Mouse (Mus musculus) Muller cell, postnatal 12 days (primary cell): ENCODE measurements around the gene Nudt4.
"Not testable (repeated sequence)": the region's sequence is repeated elsewhere in the genome, so short reads cannot be mapped to it uniquely, and the experiment has no call there.

ENCODE experiments used
- DNase-seq: peaks from one replicate; pipeline ENCODE4 v3.0.0-alpha.2; 2015; ENCODE audit errors: inconsistent ontology term

The Nudt4 gene

DNA sequence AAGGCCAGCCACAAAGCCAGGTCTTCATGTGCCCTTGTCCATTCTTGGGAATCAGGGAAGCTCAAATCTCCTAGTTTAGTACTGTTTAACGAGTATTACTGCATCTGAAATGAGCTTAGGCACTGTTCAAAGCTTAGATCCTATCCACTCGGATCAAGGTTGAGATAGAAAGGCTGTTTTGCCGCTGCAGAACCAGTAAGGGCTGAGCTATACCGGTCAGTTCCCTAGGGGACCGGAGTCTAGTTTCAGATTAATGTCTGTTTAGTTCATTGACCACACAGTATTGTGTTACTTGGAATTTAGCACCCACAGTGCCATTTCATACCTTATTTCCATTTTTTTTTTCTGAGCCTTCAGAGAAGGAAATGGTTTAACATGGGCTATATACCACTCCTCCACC lies 3.6 kb upstream of the Nudt4 start:
- no peak for DNase-seq

DNA sequence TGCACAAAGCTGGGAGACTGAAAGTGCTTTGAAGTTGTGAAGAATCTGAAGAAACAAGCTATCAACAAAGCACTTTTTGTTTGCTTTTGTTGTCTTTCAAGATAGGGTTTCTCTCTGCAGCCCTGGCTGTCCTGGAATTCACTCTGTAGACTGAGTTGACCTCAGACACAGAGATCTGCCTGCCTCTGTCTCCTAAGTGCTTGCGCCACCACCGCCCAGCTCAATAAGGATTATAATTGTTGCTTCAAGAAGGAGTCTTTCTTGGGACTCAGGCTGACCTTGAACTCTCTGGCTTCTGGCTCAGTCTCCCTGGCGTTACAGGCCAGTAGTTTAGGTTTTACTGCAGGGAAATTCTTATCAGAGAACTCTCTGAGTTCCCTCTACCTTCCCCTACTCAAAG lies 2.8 kb upstream of the Nudt4 start:
- no peak for DNase-seq

DNA sequence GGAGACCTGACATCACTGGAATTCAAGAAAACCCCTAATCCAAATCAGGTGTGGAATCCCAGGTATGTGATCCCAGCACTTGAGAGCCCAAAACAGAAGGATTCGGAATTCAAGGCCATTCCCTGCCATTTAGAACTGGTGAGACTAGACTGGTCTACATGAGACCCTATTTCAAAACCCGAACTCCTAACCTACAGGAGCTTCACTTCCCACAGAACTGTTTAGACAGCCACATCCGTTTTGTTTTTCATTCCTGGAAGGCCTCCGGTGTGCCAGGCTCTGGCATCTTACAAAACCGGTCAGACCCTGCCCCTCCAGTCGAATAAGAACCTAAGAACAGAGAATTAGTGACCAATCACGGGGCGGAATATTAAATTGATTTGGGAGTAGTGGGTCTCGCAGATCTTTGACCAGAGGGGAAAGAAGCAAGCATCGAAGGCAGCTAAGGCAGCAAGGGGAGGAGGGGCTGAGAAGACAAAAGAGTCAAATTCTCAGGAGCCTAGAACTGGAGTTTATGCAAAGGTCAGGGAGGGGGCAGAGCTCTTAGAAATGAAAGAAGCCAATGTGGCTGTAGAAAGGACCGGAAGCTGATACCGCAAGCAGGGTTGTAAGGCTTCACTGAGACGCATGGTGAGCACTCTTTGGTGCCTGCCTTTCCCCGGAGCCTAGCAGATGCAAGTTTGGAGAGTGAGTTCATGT lies 1.4 kb upstream of the Nudt4 start:
- no peak for DNase-seq

DNA sequence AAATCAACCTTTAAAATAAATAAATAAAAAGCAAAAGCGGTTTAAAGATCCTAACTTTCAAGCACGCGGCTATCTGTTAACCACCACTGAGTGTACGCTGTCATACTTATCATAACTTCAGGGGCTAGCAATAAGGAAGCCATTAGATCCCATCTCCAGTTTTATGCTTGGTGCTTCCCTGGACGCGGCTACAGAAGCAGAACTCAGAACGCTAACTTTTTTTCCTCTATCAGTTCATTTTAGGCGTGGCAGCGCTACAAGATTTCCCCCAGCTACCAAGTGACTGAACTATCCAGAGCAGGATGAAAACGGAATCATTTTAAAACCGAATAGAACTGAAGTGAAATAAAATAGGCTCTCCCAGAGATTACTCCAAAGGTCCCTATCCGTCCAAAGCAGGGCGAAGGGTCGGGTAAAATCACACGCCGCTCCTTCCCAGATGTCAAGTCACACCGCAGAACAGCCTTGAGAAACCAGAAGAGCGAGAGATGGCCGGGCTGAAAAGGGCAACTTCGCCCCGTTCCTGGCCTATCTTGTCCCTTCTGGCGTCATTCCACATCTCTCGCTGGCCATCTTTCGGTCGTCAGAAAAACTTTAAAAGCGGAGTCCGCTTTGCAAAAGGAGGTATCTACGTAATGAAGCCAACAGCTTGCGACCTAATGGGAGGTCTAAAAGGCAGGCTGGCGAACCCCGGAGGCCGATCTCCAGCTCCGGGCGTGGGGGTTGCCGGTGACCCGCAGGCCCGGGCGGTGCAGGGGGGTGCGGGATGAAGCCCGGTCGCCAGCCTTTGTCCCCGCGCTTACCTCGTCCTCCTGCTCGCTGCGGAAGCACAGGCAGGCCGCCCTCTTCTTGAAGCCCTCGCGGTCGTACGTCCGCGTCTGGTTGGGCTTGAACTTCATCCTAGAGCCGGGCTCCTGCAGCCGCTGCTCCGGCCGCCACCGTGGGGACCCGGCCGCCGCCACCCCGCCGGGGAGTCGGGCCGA lies 796 bp downstream of the Nudt4 start:
- DNase-seq, result peak; percentile 67

DNA sequence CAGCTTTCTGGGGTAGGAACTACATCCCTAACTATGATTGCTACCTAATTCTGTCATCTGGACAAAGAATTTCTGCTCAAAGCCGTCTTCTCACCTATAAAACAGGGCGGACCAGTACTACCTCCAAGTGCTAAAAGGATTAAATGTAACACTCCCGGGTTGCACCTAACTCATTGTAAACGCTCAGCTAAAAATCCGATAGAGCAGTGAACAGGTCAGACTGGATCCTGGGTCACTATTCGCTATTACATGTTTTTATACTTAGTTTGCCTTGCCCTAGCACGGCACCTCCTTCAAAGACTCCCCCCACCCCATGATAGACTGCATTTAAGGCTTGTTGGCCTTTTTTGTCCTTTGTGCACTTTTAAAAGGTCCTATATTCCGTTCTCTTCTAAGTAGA lies 1.6 kb downstream of the Nudt4 start:
- DNase-seq, result no peak

DNA sequence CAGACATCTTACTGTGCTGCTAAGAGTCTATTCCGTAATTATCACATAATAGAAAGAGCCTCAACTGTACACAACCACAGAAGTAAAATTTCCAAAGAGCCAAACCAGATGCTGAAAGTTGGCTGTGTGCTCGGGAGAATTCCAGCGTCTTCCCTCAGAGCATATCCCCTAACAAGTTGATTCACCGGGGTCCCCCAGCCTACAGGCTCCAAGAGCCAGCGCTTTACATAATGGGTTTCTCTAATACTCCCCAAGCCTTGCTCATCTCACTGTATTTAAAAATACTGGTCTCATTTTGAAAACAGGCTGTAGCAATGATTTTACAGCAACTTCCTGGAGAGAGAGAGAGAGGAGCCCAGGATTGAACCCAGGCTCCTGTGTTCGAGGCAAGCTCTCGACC lies 2.3 kb downstream of the Nudt4 start:
- peak; percentile 42 for DNase-seq

DNA sequence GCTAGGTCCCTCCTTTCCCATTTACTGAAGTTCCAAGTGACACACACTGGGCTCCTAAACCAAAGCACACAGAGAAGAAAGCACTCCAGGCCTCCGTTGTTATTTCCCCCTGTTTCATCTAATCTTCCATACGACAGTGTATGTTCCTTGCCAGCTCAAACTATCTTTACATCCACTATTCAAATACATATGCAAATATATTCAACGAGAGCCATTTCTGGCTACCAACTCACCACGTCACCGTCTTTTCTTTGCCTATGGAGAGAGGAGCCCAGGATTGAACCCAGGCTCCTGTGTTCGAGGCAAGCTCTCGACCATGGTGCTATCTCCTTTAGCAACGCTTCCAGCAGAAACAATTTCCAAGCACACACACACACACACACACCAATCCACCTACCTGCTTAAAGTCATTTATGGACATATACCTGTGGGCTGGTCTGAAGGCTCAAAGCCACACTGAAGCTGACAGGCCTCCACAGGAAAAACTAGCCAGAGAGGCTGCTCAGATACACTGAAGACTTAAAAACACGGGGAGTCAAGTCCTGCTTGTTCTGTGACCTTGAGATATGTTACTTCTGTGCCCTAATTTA lies 3.5 kb downstream of the Nudt4 start:
- DNase-seq, result no peak

DNA sequence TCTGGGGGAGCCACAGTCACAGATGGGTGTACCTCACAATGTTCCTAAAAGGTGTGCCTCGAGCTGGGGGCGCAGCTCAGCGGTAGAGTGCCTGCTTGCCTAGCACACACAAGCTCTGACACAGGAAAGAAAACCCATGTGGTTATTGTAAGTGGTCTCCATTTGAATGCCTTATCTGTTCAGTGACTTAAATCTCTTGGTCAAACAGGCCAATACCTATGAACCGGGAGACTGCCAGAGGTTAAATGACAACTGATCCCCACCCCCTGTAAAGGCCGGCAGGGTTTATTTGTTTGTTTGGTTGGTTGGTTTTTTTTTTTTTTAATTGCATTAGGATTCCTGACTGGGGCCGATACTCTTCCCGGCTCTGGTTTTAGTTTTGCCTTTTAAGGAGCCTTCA lies 4.5 kb downstream of the Nudt4 start:
- no peak for DNase-seq

DNA sequence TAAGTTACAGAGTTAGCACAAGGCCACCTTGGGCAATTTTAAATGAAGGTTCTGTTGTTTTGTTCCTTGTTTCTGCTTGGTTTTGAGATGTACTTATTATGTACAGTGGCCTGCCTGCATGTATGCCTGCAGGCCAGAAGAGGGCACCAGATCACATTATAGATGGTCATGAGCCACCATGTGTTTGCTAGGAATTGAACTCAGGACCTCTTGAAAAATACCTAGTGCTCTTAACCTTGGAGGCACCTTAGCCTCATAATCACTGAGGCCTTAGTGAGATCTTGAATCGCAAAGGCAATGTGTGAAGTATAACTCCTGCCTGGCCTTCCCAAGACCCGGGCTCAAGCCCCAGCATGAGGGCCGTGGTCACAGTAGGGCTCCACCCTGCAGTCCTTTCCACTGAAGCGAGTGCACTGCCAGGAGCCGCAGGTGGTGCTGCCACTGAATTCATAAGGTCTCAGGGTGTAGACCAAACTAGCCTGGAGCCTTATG lies 6.6 kb downstream of the Nudt4 start:
- DNase-seq, result no peak

DNA sequence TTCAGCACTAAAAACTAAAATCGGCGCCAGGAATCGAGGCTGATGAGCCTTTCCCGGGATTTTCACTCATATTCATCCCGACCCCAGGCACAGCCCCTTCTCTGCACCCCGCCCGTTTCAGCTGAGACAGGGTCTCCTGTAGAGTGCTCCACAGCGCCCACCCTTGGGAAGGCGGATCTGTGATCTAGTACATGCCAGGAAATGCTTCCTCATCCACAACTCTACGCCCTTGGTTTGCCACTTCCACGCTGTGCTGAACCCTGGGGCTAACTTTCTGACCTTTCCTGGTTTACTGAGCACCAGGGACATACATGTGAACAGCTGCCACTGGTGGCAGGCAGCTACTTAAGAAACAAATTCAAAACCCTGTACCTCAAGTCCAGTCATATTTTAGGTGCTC lies 8.1 kb downstream of the Nudt4 start:
- no peak for DNase-seq

DNA sequence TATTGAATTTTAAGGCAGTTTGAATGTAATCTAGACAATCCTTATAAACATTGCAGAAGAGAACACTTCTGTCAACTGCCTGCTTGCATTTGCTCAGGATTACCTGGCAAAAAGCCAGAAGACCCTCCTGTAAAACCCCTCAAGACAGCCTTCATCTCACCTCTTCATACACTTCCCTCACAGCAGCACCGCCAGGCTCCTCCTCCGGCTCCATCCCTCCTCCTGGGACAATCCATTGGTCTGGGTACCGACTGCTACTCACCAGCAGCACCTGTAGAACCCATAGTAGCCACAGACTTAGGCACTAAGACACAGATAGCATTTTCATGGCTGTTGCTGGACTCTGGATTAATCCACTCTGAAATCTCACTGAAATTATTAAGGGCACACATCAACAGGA lies 11.6 kb downstream of the Nudt4 start:
- no peak for DNase-seq

DNA sequence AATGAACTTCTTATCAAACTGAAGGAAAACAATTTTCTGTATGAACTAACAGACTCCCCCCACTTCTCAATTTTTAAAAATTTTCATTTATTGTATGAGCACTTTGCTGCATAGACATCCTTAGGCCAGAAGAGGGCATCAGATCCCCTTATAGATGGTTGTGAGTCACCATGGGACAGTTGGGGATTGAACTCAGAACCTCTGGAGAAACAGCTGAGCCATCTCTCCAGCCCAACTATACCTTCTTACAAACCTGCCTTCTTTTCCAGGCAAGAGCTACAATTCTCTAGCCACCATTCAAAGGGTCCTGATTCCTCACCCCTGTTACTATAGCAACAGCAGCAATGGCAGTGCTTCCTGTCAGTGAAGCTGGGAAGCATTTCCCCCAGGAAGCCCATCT lies 12.2 kb downstream of the Nudt4 start:
- DNase-seq, result no peak

DNA sequence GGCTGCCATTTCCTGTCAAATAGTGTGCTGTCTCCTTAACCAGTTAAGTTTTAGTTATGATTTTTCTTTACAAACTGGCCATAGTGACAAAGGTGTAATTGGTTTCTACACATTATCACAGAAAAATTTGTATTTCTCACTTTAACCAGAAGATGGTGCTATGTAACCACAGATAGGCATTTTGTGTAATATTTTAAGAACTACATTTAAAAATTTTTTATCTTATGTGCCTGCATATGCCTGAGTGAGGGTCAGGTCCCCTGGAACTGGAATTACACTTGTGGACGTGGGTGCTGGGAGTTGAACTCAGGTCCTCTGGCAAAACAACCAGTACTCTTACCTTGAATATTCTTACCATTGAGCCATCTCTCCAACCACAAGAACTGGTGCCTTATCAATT lies 13.4 kb downstream of the Nudt4 start:
- peak; percentile 47 for DNase-seq

DNA sequence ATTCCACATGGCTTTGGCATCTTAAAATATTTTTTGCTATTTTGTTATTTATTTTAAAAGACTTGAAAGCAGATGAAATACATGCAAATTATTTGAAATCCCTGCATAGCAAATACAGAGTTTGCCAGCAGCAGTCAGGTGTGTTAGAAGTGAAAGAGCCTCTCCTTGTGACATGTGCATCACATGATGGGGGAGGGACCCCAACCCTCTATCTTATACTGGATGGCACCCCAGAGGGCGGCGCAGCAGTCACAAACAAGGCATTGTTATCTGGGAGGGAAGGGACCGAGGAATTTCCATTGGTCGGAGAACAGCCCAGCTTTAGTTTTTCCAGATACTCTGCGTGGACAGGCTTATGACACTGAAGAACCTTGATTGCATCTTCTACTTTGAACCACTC lies 14.9 kb downstream of the Nudt4 start:
- not testable (repeated sequence) for DNase-seq

DNA sequence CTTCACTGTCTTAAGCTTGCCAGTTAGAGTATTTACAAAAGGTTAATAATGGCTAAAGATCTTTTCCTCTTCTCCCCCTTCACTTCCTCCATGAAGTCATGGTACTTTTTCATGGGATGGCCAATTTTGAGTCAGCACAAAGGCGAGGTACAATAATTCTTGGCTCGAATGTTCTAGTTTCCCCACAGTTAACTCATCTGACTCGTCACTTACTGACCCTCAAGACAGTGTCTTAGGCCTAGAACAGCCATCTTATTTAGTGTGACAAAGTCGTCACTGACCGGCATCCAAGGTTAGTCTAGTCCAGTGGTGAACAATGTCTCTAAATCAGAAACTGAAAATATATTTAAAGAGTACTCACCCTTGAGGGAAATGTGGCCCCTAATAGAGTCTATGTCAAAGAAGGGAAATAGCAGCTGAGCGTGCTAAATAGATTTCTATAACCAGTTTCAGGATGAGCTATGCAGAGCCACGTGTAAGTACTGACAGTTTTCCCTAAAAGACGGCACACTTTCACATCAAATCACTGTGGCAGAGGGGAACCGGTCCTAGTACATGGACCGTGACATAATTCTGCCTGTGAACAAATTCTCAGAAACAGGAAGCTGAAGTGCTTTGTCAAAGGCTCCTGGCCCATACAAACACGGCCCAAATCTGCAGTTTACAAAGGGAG lies 15.7 kb downstream of the Nudt4 start:
- no peak for DNase-seq

DNA sequence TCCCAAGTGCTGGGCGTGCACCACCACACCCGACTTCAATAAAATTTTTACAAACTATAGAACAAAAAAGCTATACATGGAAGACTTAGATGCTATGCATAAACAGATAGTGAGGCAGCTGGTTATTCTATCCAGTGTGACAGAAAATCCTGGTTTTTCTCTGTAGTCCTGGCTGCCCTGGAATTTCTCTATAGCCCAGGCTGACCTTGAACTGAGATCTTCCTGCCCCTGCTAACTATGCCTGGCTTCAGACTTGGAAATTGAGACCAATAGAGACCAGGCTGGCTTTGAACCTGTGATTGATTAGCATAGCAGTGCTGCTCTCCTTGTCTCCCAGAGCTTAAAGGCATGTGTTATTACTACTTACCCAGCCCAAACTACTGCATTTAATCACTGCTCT lies 17.8 kb downstream of the Nudt4 start:
- DNase-seq, result no peak

DNA sequence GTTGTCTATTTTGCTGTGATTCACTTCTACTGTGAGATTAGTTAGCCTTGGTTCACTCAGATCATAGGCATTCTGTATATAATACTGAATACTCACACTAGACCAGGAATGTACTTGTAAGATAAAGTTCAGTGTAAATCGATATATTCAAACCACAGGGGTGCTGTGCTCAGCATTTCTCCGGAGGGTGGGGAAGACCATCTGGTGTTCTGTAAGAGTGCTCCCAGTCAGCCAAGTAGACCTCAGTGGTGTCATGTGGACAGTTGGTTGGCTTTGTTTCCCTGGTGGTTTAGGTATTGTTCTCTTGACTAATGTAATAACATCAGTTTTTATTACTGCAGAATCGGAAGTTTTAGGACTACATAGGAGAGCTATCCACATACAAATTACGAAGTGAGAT lies 18.9 kb downstream of the Nudt4 start:
- peak; percentile 85 for DNase-seq

DNA sequence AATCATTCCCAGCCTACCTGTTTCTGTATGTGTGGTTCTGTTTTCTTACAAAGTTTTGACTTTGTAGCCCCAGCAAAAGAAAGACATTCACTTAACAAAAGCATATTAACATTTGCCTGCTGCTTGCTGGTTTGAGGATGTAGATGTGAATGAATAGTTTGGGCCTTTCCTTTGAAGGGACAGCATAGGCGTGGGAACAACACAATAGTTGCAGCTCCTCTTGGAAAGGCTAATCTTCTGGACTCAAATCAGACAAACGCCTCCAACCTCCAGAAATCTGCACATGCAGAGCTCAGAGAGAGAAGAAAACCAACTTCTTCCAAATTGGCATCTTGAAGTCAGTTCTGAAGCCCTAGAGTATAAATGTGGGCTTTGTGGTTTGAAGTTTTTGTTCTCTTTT lies 19.3 kb downstream of the Nudt4 start:
- DNase-seq, result no peak

DNA sequence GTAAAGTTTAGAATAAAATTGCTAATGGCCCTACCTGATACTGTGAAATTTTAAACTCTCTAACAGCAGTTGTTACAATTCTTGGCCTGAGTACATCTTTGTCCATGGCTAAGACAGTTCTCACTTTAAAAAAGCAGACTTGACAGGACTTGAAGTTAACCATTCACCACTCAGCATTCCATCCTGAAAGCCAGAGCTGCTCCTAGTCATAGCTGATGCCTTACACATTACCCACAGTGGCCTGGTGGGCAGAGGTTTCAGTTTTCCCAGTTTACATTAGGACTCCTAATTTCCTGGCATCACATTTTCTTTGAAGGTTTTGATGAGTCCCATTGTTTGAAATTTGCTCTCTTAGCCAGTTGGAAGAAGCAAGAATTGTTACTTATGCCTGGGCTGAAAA lies 19.9 kb downstream of the Nudt4 start:
- DNase-seq, result peak; percentile 54

DNA sequence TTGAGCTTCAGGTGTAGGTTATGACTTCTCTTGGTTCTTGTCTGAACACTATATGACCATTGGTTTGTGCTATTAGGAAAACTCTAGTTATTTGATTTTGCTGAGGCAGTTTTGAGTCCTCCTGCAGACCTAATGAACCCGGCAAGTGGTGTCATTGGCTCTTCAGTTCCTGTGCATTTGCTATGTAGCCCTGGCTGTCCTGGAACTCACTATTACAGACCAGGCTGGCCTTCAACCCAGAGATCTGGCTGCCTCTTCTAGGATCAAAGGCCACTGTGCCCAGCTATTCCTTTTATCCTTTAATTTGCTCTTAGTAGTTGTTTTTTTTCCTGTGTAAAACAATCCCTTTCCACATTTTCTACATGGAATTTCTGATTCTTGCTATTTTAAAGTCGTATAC lies 20.6 kb downstream of the Nudt4 start:
- DNase-seq, result no peak

DNA sequence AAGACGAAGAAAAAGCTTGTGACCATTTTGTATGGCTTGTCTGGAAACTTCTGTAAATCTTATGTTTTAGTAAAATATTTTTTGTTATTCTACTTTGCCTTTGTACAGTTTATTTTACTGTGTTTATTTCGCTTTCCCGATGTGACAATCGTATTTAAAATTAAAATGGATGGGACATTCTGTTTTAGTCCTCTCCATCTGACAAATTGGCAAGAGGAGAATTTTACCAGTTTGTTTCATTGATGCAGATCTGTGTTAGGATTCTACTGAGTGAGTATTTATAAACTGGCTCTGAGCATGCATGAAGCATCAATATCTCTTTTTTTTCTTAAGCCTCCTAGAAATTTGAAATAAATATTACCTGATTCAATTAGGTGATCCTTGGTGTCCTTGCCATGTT lies 21.0 kb downstream of the Nudt4 start:
- DNase-seq, result no peak

DNA sequence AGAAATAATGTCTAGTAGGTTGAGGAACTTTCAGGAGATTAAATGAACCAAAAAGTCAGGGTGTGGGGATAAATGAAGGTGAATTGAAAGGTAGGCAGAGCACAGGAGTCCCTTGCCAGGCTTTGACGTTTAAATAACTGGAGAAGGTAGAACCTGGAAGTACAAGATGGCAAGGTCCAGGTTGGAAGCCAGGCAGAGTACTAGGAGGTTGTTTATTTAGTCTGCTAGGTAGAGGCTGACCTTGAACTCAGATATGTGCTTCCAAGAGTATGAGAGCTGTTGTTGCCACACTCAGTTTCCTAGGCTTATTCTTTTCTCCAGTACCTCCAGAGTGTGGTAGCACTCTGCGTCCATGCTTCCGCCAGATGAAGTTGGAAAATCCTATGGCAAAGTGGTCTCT lies 24.1 kb downstream of the Nudt4 start:
- DNase-seq, result no peak
